Mouse (Mus musculus) hindbrain, embryonic 15.5 days (tissue): ENCODE results near the gene Nos3. TPM values are rescaled to one million over a fixed set of nuclear protein-coding genes. Genes with fewer than 3 reads are reported as not detected.

Experiments
- ATAC-seq: fragments of 200-750 bp; cut with Nextera tagmentation; 2 replicates; pipeline ENCODE4 v1.8.0; 2017; ENCODE audit warnings: low read depth, moderate number of reproducible peaks, moderate TSS enrichment; ENCODE audit not compliant: low FRiP score
- H3K27ac ChIP-seq: fragments of 300-500 bp; sonication (generic); replicated peaks from 2 replicates; pipeline ENCODE4 v1.5.1; 2015; ENCODE audit warnings: mild to moderate bottlenecking, inconsistent platforms
- H3K27me3 ChIP-seq: fragments of 300-500 bp; sonication (generic); 2 replicates; pipeline ENCODE4 v1.6.1; 2015; ENCODE audit warnings: control low read depth, inconsistent platforms
- H3K36me3 ChIP-seq: fragments of 300-500 bp; sonication (generic); 2 replicates; pipeline ENCODE4 v1.6.1; 2015; ENCODE audit warnings: control low read depth, inconsistent platforms
- H3K4me1 ChIP-seq: fragments of 300-500 bp; sonication (generic); replicated peaks from 2 replicates; pipeline ENCODE4 v1.6.1; 2015; ENCODE audit warnings: control low read depth, inconsistent platforms
- H3K4me2 ChIP-seq: fragments of 300-500 bp; sonication (generic); 2 replicates; pipeline ENCODE4 v1.6.1; 2015; ENCODE audit warnings: moderate library complexity, mild to moderate bottlenecking, inconsistent platforms
- H3K4me3 ChIP-seq: fragments of 300-500 bp; sonication (generic); 2 replicates; pipeline ENCODE4 v1.5.1; 2015; ENCODE audit warnings: mild to moderate bottlenecking, inconsistent platforms
- H3K9ac ChIP-seq: fragments of 300-500 bp; sonication (generic); 2 replicates; pipeline ENCODE4 v1.6.1; 2015; ENCODE audit warnings: inconsistent platforms
- H3K9me3 ChIP-seq: fragments of 300-500 bp; sonication (generic); 2 replicates; pipeline ENCODE4 v1.6.1; 2016; ENCODE audit warnings: control low read depth, inconsistent platforms
- WGBS: fragments of 180-500 bp; shearing (Covaris S2); methylation state at CpG from one replicate; pipeline ENCODE4 v1.1.7; 2015; 5-methylcytosine and 5-hydroxymethylcytosine counted together
- polyA plus RNA-seq: library from polyadenylated mRNA; unstranded; fragments of >200 nt; fragmentation: Nextera tagmentation; extraction: Ambion mirVana; gene quantifications from 2 replicates; pipeline ENCODE4 v1.2.1, GENCODE M21; 2015

Gene Nos3
- polyA plus RNA-seq, 1 experiment from 2014 or later, result 10.7 TPM

GRCm38 (mm10) chr5:24360792-24361454 is 3.7 kb upstream of the Nos3 start:
- Histone ChIP-seq H3K9me3 (no peaks in the 10 kb centered on the region), H3K27me3 (no peaks in the 10 kb centered on the region), H3K4me3 (no peak overlapping the region), H3K4me1 (peaks cover 7% of the 10 kb centered on the region), H3K4me2 (no peak overlapping the region), H3K36me3 (no peaks in the 10 kb centered on the region), H3K9ac (no peak overlapping the region), H3K27ac (no peak overlapping the region)
- peak; percentile 71 for ATAC-seq
- 0% methylated on average over 7 of the region's 7 CpGs for WGBS

DNA sequence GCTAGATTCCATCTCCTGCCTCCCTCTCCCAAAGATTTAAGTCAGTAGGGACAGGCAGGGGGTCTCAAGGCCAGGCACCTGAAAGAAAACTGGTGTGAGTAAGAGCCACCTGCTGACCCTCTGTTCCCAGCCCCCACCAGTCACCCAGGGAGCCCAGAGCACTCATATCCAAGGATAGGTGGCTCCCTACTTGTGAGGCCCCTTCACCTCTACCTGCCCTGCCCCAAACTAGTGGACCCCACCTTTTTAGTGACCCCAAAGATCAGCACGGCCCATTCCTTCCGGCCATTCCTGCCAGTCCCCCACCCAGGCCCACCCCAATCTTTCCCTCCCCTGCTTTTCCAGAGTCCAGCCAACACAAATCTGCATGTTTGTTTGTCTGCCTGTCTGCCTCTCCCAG is 1.1 kb upstream of the Nos3 start:
- Histone ChIP-seq H3K4me1 (peaks cover 7% of the 10 kb centered on the region), H3K27me3 (no peaks in the 10 kb centered on the region), H3K9me3 (no peaks in the 10 kb centered on the region), H3K4me2 (no peak overlapping the region), H3K4me3 (no peak overlapping the region), H3K9ac (no peak overlapping the region), H3K27ac (no peak overlapping the region), H3K36me3 (no peaks in the 10 kb centered on the region)
- no peak for ATAC-seq
- WGBS, result 91% methylated on average over 2 of the region's 2 CpGs

DNA sequence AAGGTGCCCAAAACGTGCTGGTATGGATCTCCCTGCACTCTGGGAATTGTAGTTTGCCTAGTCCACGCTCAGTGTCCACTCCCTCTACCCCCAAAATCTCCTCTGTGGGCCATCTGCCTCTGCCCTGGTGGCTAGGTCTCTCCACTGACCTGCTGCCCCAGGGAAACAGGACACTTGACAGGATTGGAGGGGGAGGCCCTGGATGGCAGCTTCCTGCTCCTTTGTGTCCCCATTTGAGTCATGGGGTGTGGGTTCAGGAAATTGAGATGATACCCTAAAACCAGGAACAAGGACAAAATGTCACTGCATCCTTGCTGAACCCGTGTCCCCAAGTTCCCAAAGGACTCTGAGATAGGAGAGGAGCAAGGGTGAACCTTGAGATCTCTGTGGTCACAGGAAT is 549 bp upstream of the Nos3 start:
- 63% methylated on average over 3 of the region's 3 CpGs for WGBS
- Histone ChIP-seq H3K9me3 (no peaks in the 10 kb centered on the region), H3K4me3 (no peak overlapping the region), H3K4me1 (peaks cover 7% of the 10 kb centered on the region), H3K9ac (no peak overlapping the region), H3K36me3 (no peaks in the 10 kb centered on the region), H3K27ac (no peak overlapping the region), H3K27me3 (no peaks in the 10 kb centered on the region), H3K4me2 (no peak overlapping the region)
- ATAC-seq, result no peak

DNA sequence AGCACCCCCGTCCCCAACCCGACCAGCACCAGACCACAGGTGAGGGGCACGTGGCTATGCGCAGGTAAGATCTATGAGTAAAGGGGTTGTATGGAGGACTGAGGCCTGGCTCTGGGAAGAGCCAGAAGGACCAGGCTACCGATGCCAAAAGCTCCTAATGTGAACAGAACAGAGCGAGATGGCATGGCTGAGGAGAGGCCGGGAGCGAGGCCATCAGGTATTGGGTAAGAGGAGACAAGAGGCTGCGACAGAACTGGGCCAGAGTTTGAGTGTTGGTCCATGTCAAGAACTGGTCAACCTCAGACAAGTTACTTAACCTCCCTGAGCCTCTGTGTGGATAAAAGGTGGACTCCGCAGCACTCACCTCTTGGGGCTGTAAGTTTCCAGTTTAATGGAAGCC is 353 bp downstream of the Nos3 start:
- WGBS, result 84% methylated on average over 10 of the region's 10 CpGs
- H3K4me3 ChIP-seq, result peak overlapping the region; percentile 13
- H3K27ac ChIP-seq, result peak overlapping the region; percentile 30; the same call in 1 of the 2 replicates
- no peaks in the 10 kb centered on the region for H3K9me3 ChIP-seq
- ATAC-seq, result no peak
- no peak overlapping the region for H3K4me2 ChIP-seq
- H3K9ac ChIP-seq, result peak overlapping the region; percentile 21; the same call in 1 of the 2 replicates
- H3K27me3 ChIP-seq, result no peaks in the 10 kb centered on the region
- no peaks in the 10 kb centered on the region for H3K36me3 ChIP-seq
- peaks cover 7% of the 10 kb centered on the region for H3K4me1 ChIP-seq

DNA sequence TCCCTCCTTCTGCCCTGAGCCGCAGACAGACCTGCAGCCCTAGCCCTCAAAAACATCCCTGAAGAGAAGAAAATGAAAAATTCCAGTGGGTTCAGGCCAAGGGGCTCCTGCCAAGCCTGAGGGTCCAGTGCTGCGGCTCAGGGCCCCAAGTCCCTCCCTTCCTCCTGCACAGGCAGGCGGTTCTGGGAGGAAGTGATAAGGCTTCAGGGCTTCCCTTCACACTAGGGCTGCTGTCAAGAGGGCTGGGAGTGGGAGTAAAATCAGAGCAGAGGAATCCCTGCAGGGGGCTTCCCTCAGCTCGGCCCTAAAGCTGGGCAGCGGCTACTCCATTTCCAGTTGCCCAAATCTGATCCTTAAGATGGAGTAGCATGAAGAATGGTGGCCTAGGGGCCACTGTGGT is 918 bp downstream of the Nos3 start:
- H3K4me3 ChIP-seq, result peak overlapping the region; percentile 12; the same call in 1 of the 2 replicates
- no peaks in the 10 kb centered on the region for H3K27me3 ChIP-seq
- H3K36me3 ChIP-seq, result no peaks in the 10 kb centered on the region
- H3K4me2 ChIP-seq, result no peak overlapping the region
- no peak for ATAC-seq
- WGBS, result 55% methylated on average over 5 of the region's 5 CpGs
- no peak overlapping the region; the same call in 1 of the 2 replicates for H3K27ac ChIP-seq
- H3K9ac ChIP-seq, result no peak overlapping the region
- H3K4me1 ChIP-seq, result peaks cover 6% of the 10 kb centered on the region
- no peaks in the 10 kb centered on the region for H3K9me3 ChIP-seq

DNA sequence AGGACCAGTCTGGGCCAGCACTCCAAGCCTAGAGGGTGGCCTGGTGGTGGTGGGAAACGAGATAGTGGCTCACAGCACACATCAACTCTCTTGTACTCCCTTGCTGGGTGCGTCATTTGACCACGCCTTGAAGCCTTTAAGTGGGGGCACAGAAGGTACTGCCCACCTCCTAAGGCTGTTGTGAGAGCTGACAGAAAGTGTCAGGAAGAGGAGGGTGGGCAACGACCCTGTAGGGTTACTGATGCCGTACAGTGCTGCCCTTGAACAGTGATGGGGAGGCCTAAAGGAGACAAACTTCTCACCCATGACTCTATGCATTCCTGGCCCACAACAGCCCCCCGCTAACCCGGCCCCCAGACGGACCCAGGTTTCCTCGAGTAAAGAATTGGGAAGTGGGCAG is 1.8 kb downstream of the Nos3 start:
- 83% methylated on average over 9 of the region's 9 CpGs for WGBS
- Histone ChIP-seq H3K4me1 (no peaks in the 10 kb centered on the region), H3K27ac (no peak overlapping the region), H3K27me3 (no peaks in the 10 kb centered on the region), H3K9ac (no peak overlapping the region), H3K36me3 (no peaks in the 10 kb centered on the region), H3K4me3 (no peak overlapping the region), H3K4me2 (no peak overlapping the region), H3K9me3 (no peaks in the 10 kb centered on the region)
- ATAC-seq, result no peak

DNA sequence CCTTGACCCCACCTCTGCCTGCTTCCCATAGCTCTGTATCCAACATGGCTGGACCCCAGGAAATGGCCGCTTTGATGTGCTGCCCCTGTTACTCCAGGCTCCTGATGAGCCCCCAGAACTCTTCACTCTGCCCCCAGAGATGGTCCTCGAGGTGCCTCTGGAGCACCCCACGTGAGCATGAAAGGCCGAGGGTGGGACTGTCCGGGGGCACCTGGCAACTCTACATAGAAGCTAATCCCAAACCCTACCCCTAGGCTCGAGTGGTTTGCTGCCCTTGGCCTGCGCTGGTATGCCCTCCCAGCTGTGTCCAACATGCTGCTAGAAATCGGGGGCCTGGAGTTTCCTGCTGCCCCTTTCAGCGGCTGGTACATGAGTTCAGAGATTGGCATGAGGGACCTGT is 5.2 kb downstream of the Nos3 start:
- no peak overlapping the region for H3K9ac ChIP-seq
- H3K9me3 ChIP-seq, result no peaks in the 10 kb centered on the region
- no peak overlapping the region for H3K27ac ChIP-seq
- no peak overlapping the region for H3K4me3 ChIP-seq
- no peaks in the 10 kb centered on the region for H3K4me1 ChIP-seq
- no peaks in the 10 kb centered on the region for H3K27me3 ChIP-seq
- H3K36me3 ChIP-seq, result no peaks in the 10 kb centered on the region
- 86% methylated on average over 9 of the region's 9 CpGs for WGBS
- no peak overlapping the region for H3K4me2 ChIP-seq
- no peak for ATAC-seq

DNA sequence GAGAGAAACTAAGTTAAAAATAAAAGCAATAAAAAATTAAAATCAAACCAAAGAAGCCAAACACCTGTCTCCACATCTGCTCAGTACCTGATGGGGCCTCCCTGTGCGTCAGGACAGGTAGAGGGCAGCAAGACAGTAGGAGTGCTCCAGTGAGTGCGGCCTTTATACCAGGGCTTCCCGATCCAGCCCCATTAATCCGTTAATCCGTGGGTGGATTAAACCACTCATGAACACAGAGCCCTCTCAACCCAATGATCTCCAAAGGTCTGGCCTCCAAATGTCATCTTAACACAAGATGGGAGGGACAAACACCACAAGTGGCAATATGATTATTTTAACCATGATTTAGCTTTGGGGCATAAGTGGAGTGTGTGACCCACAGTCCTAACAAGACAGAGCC is 9.2 kb downstream of the Nos3 start:
- no peak overlapping the region for H3K4me2 ChIP-seq
- H3K27me3 ChIP-seq, result no peaks in the 10 kb centered on the region
- ATAC-seq, result no peak
- no peaks in the 10 kb centered on the region for H3K4me1 ChIP-seq
- WGBS, result 81% methylated on average over 5 of the region's 5 CpGs
- H3K9me3 ChIP-seq, result no peaks in the 10 kb centered on the region
- no peak overlapping the region for H3K9ac ChIP-seq
- H3K27ac ChIP-seq, result no peak overlapping the region
- H3K36me3 ChIP-seq, result no peaks in the 10 kb centered on the region
- no peak overlapping the region for H3K4me3 ChIP-seq

GRCm38 (mm10) chr5:24374216-24374615 is 9.6 kb downstream of the Nos3 start:
- ATAC-seq, result no peak

GRCm38 (mm10) chr5:24374666-24375328 is 10.2 kb downstream of the Nos3 start:
- H3K9ac ChIP-seq, result no peak overlapping the region
- no peak overlapping the region for H3K4me2 ChIP-seq
- no peak overlapping the region for H3K27ac ChIP-seq
- no peaks in the 10 kb centered on the region for H3K4me1 ChIP-seq
- H3K9me3 ChIP-seq, result no peaks in the 10 kb centered on the region
- H3K4me3 ChIP-seq, result no peak overlapping the region
- no peak for ATAC-seq
- 75% methylated on average over 7 of the region's 7 CpGs for WGBS
- no peaks in the 10 kb centered on the region for H3K36me3 ChIP-seq
- no peaks in the 10 kb centered on the region for H3K27me3 ChIP-seq

More at GRCm38 (mm10) chr5:24374216-24374615, 9.6 kb downstream of the Nos3 start:
- H3K9ac ChIP-seq, result no peak overlapping the region
- H3K4me1 ChIP-seq, result no peaks in the 10 kb centered on the region
- no peak overlapping the region for H3K4me2 ChIP-seq
- H3K27me3 ChIP-seq, result no peaks in the 10 kb centered on the region
- 39% methylated on average over 6 of the region's 6 CpGs for WGBS
- no peaks in the 10 kb centered on the region for H3K36me3 ChIP-seq
- no peaks in the 10 kb centered on the region for H3K9me3 ChIP-seq
- no peak overlapping the region for H3K27ac ChIP-seq
- no peak overlapping the region for H3K4me3 ChIP-seq

DNA sequence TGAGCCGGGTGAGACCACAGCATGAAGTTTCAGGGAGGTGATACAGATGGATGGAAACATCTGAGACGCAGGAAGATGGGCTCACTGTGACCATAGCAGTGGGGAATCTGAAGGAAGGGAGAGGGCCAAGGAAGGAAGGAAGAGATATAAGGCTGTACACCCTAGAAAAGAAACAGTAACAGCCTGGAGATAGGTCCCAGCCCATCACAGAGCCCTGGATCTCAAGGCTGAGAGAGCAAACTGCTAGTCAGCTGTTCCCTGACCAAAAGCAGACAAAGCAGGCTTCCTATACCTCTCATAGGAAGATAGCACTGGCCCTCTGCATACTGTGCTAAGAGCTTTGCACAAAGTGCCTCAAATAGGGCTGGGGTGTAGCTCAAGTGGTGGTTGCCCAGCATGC is 14.1 kb downstream of the Nos3 start:
- Histone ChIP-seq H3K27ac (no peak overlapping the region), H3K9ac (no peak overlapping the region), H3K27me3 (no peaks in the 10 kb centered on the region), H3K4me2 (no peak overlapping the region), H3K4me3 (no peak overlapping the region), H3K9me3 (no peaks in the 10 kb centered on the region), H3K4me1 (peaks cover 13% of the 10 kb centered on the region), H3K36me3 (no peaks in the 10 kb centered on the region)
- WGBS, result 82% methylated on average over 2 of the region's 2 CpGs
- ATAC-seq, result no peak

DNA sequence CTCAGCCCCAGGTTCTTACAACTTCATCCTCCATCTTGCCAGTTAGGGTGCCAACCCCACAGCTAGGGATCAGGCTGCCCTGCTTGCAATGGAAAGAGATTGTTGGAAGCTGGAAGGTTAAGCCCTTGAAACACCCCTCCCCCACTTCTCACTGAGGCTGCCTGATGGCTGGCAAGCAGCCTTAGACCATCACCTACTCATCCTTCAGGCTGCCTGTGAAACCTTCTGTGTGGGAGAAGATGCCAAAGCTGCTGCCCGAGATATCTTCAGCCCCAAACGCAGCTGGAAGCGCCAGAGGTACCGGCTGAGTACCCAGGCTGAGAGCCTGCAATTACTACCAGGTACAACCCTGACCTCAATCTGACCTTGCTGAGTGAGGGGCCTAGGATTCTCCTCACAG is 14.9 kb downstream of the Nos3 start:
- Histone ChIP-seq H3K4me1 (peaks cover 21% of the 10 kb centered on the region), H3K36me3 (no peaks in the 10 kb centered on the region), H3K9ac (no peak overlapping the region), H3K27me3 (no peaks in the 10 kb centered on the region), H3K4me3 (no peak overlapping the region), H3K27ac (no peak overlapping the region), H3K4me2 (no peak overlapping the region), H3K9me3 (no peaks in the 10 kb centered on the region)
- WGBS, result 72% methylated on average over 4 of the region's 4 CpGs
- no peak for ATAC-seq
